Mouse (Mus musculus) bone marrow, adult 2 months (tissue): ENCODE results near the gene Tfam.

Experiments
- CTCF ChIP-seq: fragments of 200-500 bp; IDR thresholded peaks from 2 replicates; pipeline ENCODE4 v1.5.1; 2011; ENCODE audit warnings: low read length, control low read depth; ENCODE audit not compliant: control insufficient read depth, insufficient read depth
- POLR2A ChIP-seq: fragments of 200-500 bp; IDR thresholded peaks from 2 replicates; pipeline ENCODE4 v1.6.1; 2011; ENCODE audit warnings: low read depth, mild to moderate bottlenecking, control low read depth, low read length, borderline replicate concordance; ENCODE audit not compliant: control insufficient read depth

GRCm38 (mm10) chr10:71234071-71234470, 4.0 kb downstream of the Tfam start:
- TF ChIP-seq CTCF (no peak), POLR2A (no peak)
